In genomic region chr4:76024502-76024821, GRCm38 (mm10) we compare ENCODE assay signal across 27 mouse cellular contexts.
DNase-seq lines count a peak whose midpoint lies in the region; ATAC-seq and TF ChIP-seq lines count a peak whose summit lies in the region.
"Had no signal": no experiment of that assay in that cellular context is flagged by ENCODE, and none has a peak within 500 bp of the region (broad histone marks: within the 10 kb centered on the region; RNA-seq: fewer than 3 reads in every experiment).

No protein-coding gene starts in this region.

- DNase-seq in forebrain, embryonic 11.5 days (ENCODE audit: low spot score): no peak
- DNase-seq in ovary, adult 18-20 months (ENCODE audit: low spot score): peak; percentile 38
- DNase-seq in ovary, postnatal 14 days (ENCODE audit: low spot score): no peak
- DNase-seq in brain, adult 2 months (ENCODE audit: low read depth, low spot score): peak; percentile 32
- peak; percentile 5 for DNase-seq in skeletal muscle tissue, adult 2 months (ENCODE audit: low read depth, low spot score)
- no peak for DNase-seq in heart, adult 2 months
- DNase-seq: B cell, adult 2 months; cerebellum, adult 8-10 months; cerebellum, postnatal 36 days; embryo, embryonic 11 days; gastrocnemius, adult 2 months; heart, postnatal 4 days; kidney, adult 2 months; kidney, postnatal 10 days; liver; midbrain, embryonic 14.5 days; right cerebral cortex, adult 18-20 months had no signal

- H3K9me3 ChIP-seq in forebrain, embryonic 16.5 days (ENCODE audit: control insufficient read depth, low read length): no peaks in the 10 kb centered on the region
- no peaks in the 10 kb centered on the region for H3K9me3 ChIP-seq in forebrain, embryonic 11.5 days (ENCODE audit: control insufficient read depth, low read length)
- H3K9me3 ChIP-seq: embryonic facial prominence, embryonic 13.5 days; G1E; heart, embryonic 10.5 days; hindbrain, embryonic 15.5 days; limb, embryonic 10.5 days; megakaryocyte, embryonic 14.5 days had no signal

- intact Hi-C loops in heart, adult 2 months (cut with DNase I): no loop called here

- H3K27ac ChIP-seq in forebrain, embryonic 16.5 days (ENCODE audit: low read length): no peak overlapping the region; the same call in 1 of the 2 replicates
- no peak overlapping the region for H3K27ac ChIP-seq in forebrain, embryonic 11.5 days (ENCODE audit: low read depth, low read length)
- H3K27ac ChIP-seq in heart, adult 2 months: no peak overlapping the region
- H3K27ac ChIP-seq: embryonic facial prominence, embryonic 13.5 days; gastrocnemius, adult 2 months; heart, embryonic 10.5 days; hindbrain, embryonic 15.5 days; limb, embryonic 10.5 days had no signal

- TF ChIP-seq CTCF in heart, adult 2 months (IDR thresholded peaks at IDR 0.05): no peak

- no peak for TF ChIP-seq EP300 in heart, adult 2 months (IDR thresholded peaks at IDR 0.05; ENCODE audit: insufficient read depth, low read depth, low read length)

- H3K4me1 ChIP-seq in forebrain, embryonic 16.5 days (replicated peaks; ENCODE audit: control insufficient read depth, insufficient read depth, low read length): peaks cover 8% of the 10 kb centered on the region
- H3K4me1 ChIP-seq in forebrain, embryonic 11.5 days (replicated peaks; ENCODE audit: control insufficient read depth, insufficient read depth, low read length): 0 out of 2 replicates have a peak, but pooled peaks cover 1% of the 10 kb centered on the region
- H3K4me1 ChIP-seq in heart, adult 2 months (ENCODE audit: control insufficient read depth, insufficient read depth, low read length): no peaks in the 10 kb centered on the region; the same call in 1 of the 2 replicates
- H3K4me1 ChIP-seq: embryonic facial prominence, embryonic 13.5 days; heart, embryonic 10.5 days; megakaryocyte, embryonic 14.5 days had no signal

- 39% methylated on average over 3 of the region's 3 CpGs for WGBS in forebrain, embryonic 16.5 days
- 77% methylated on average over 3 of the region's 3 CpGs for WGBS in forebrain, embryonic 11.5 days
- 66% methylated on average over 3 of the region's 3 CpGs for WGBS in heart, adult 2 months

- no peaks in the 10 kb centered on the region for H3K36me3 ChIP-seq in forebrain, embryonic 16.5 days (ENCODE audit: control insufficient read depth, insufficient read depth)
- no peaks in the 10 kb centered on the region for H3K36me3 ChIP-seq in forebrain, embryonic 11.5 days (ENCODE audit: control insufficient read depth, insufficient read depth, low read length)
- no peaks in the 10 kb centered on the region for H3K36me3 ChIP-seq in heart, adult 2 months (ENCODE audit: control insufficient read depth, insufficient read depth, low read length)
- H3K36me3 ChIP-seq: G1E; heart, embryonic 10.5 days; hindbrain, embryonic 15.5 days; limb, embryonic 10.5 days had no signal

- H3K9ac ChIP-seq in forebrain, embryonic 16.5 days (replicated peaks; ENCODE audit: low read depth, low read length): no peak overlapping the region
- H3K9ac ChIP-seq in forebrain, embryonic 11.5 days (ENCODE audit: low read length): no peak overlapping the region
- H3K9ac ChIP-seq in heart, adult 2 months (ENCODE audit: low read depth, low read length): no peak overlapping the region
- H3K9ac ChIP-seq: embryonic facial prominence, embryonic 13.5 days; hindbrain, embryonic 15.5 days had no signal

- no peaks in the 10 kb centered on the region for H3K27me3 ChIP-seq in forebrain, embryonic 16.5 days (replicated peaks; ENCODE audit: control insufficient read depth, insufficient read depth, low read length)
- H3K27me3 ChIP-seq in forebrain, embryonic 11.5 days (ENCODE audit: control insufficient read depth, insufficient read depth, low read length): no peaks in the 10 kb centered on the region
- H3K27me3 ChIP-seq in heart, adult 2 months (ENCODE audit: control insufficient read depth, insufficient read depth, low read length): no peaks in the 10 kb centered on the region
- H3K27me3 ChIP-seq: CH12.LX; embryonic facial prominence, embryonic 13.5 days; hindbrain, embryonic 15.5 days; megakaryocyte, embryonic 14.5 days; Patski had no signal

- H3K4me3 ChIP-seq in forebrain, embryonic 16.5 days (replicated peaks; ENCODE audit: low read length): no peak overlapping the region
- no peak overlapping the region for H3K4me3 ChIP-seq in forebrain, embryonic 11.5 days (ENCODE audit: low read depth, low read length)
- no peak overlapping the region for H3K4me3 ChIP-seq in heart, adult 2 months
- H3K4me3 ChIP-seq: embryonic facial prominence, embryonic 13.5 days; erythroblast, embryonic 14.5 days; gastrocnemius, adult 2 months; heart, embryonic 10.5 days; hindbrain, embryonic 15.5 days; limb, embryonic 10.5 days; megakaryocyte, embryonic 14.5 days had no signal

- ATAC-seq in forebrain, embryonic 16.5 days: 0 out of 2 replicates have a peak, but pooled peaks have one; percentile 6
- no peak for ATAC-seq in forebrain, embryonic 11.5 days (replicated peaks; ENCODE audit: low FRiP score)
- ATAC-seq: Patski had no signal

- no peaks in the 10 kb centered on the region for H3K79me2 ChIP-seq in heart, adult 2 months (replicated peaks; ENCODE audit: control insufficient read depth, insufficient read depth, low read length)

- no peak for TF ChIP-seq POLR2A in heart, adult 2 months (IDR thresholded peaks at IDR 0.05; ENCODE audit: insufficient read depth, low read depth, low read length)

- no peak overlapping the region for H3K4me2 ChIP-seq in forebrain, embryonic 16.5 days (ENCODE audit: low read length)
- H3K4me2 ChIP-seq in forebrain, embryonic 11.5 days (ENCODE audit: low read depth, low read length, severe bottlenecking): no peak overlapping the region
- H3K4me2 ChIP-seq: embryonic facial prominence, embryonic 13.5 days; hindbrain, embryonic 15.5 days had no signal

Comparison
In these comparisons a context has a peak if more than half of its experiments do, and no peak if none do; other contexts are left out.
1. DNase-seq: peak in ovary, adult 18-20 months (single experiment), brain, adult 2 months (single experiment) and skeletal muscle tissue, adult 2 months (single experiment); none in forebrain, embryonic 11.5 days (single experiment), ovary, postnatal 14 days (single experiment) and heart, adult 2 months (0 of 2).